Mouse (Mus musculus) left cerebral cortex, postnatal 14 days (tissue): ENCODE data around the gene Ikbke. TPM values are rescaled to one million over a fixed set of nuclear protein-coding genes. Genes with fewer than 3 reads are reported as not detected.
"Not testable (repeated sequence)": the region's sequence is repeated elsewhere in the genome, so short reads cannot be mapped to it uniquely, and the experiment has no call there.

ENCODE experiments used
- DNase-seq, 2 experiments: peaks; one replicate each; pipeline ENCODE4 v3.0.0; 2021 to 2022; ENCODE audit warnings: low spot score in 2 of 2, mixed read lengths in 1 of 2
- intact Hi-C: fragments of 180-260 bp; cut with DNase I; formaldehyde crosslinking; loops from one replicate; pipeline ENCODE4 v1.15.1; 2025
- long read RNA-seq, 2 experiments: library from polyadenylated mRNA; stranded (forward); transcript quantifications; one replicate each; pipeline ENCODE4 v2.0.0; 2021
- total RNA-seq, 2 experiments: library from RNA; stranded (reverse); gene quantifications; 2 replicates each; pipeline ENCODE4 v1.2.3; 2021

The Ikbke gene
- total RNA-seq: 1 to 10 TPM; 1.5 TPM
- long read RNA-seq, experiment 1, partial matches to known transcripts: 1 of 2 reads
- long read RNA-seq, experiment 1, other reads (novel, unspliced or antisense): 0 of 2 reads
- long read RNA-seq, experiment 2, partial matches to known transcripts: 0 of 1 reads
- long read RNA-seq, experiment 2, other reads (novel, unspliced or antisense): 1 of 1 reads

- no peak for DNase-seq
- intact Hi-C loops: no loop called here
Observed at GRCm38 (mm10) chr1:131279456-131279776, at the start of gene Ikbke. Ikbke (minus strand) TSS chr1:131279606.

GRCm38 (mm10) chr1:131329093-131329492 lies 49.7 kb upstream of the Ikbke start:
- DNase-seq, intact Hi-C loops: not testable (repeated sequence)

- DNase-seq: no peak
- intact Hi-C loops: no loop called here
Observed at GRCm38 (mm10) chr1:131327167-131327566, 47.8 kb upstream of the Ikbke start.

GRCm38 (mm10) chr1:131324816-131325463 lies 45.5 kb upstream of the Ikbke start:
- no peak for DNase-seq
- intact Hi-C loops: loop anchor here (5.0 kb wide), 1 partner anchor 202 kb away; the partner anchor contains the start of genes Fam72a and Srgap2

- no peak for DNase-seq
- intact Hi-C loops: loop anchor here (5.0 kb wide), 1 partner anchor 208 kb away; the partner anchor contains the start of genes Fam72a and Srgap2
Observed at GRCm38 (mm10) chr1:131319598-131320330, 40.4 kb upstream of the Ikbke start.

GRCm38 (mm10) chr1:131318397-131318796 lies 39.0 kb upstream of the Ikbke start:
- no peak for DNase-seq

GRCm38 (mm10) chr1:131317625-131318024 lies 38.2 kb upstream of the Ikbke start:
- intact Hi-C loops: no loop called here
- DNase-seq: no peak

More at GRCm38 (mm10) chr1:131318397-131318796, 39.0 kb upstream of the Ikbke start:
- intact Hi-C loops: no loop called here

- DNase-seq: no peak
- intact Hi-C loops: no loop called here
Observed at GRCm38 (mm10) chr1:131311284-131311683, 31.9 kb upstream of the Ikbke start.

GRCm38 (mm10) chr1:131310237-131310818 lies 30.9 kb upstream of the Ikbke start:
- intact Hi-C loops: no loop called here
- no peak for DNase-seq

- intact Hi-C loops: no loop called here
- DNase-seq: no peak
Observed at GRCm38 (mm10) chr1:131300750-131301149, 21.3 kb upstream of the Ikbke start.

- DNase-seq: no peak
- intact Hi-C loops: loop anchor here (5.0 to 10.0 kb wide), 3 partner anchors 228 to 465 kb away; partner anchors contain the start of genes Fam72a and Srgap2
Observed at GRCm38 (mm10) chr1:131299788-131300187, 20.4 kb upstream of the Ikbke start.

- intact Hi-C loops: loop anchor here (5.0 to 10.0 kb wide), 3 partner anchors 228 to 466 kb away; partner anchors contain the start of genes Fam72a and Srgap2
- no peak for DNase-seq
Observed at GRCm38 (mm10) chr1:131299240-131299639, 19.8 kb upstream of the Ikbke start.

GRCm38 (mm10) chr1:131298171-131298570 lies 18.8 kb upstream of the Ikbke start:
- intact Hi-C loops: loop anchor here (5.0 to 10.0 kb wide), 3 partner anchors 229 to 467 kb away; partner anchors contain the start of genes Fam72a and Srgap2
- DNase-seq: no peak

GRCm38 (mm10) chr1:131296726-131297125 lies 17.3 kb upstream of the Ikbke start:
- intact Hi-C loops: loop anchor here (5.0 to 10.0 kb wide), 3 partner anchors 231 to 468 kb away; partner anchors contain the start of genes Fam72a and Srgap2

GRCm38 (mm10) chr1:131295200-131295599 lies 15.8 kb upstream of the Ikbke start:
- intact Hi-C loops: loop anchor here (5.0 to 10.0 kb wide), 3 partner anchors 232 to 470 kb away; partner anchors contain the start of genes Fam72a and Srgap2
- DNase-seq: no peak

More at GRCm38 (mm10) chr1:131296726-131297125, 17.3 kb upstream of the Ikbke start:
- no peak for DNase-seq

- peak; percentile 30 to 52 for DNase-seq
- intact Hi-C loops: loop anchor here (10.0 kb wide), 1 partner anchor 471 kb away; no protein-coding TSS in a partner anchor
Observed at GRCm38 (mm10) chr1:131293922-131294250, 14.5 kb upstream of the Ikbke start.

GRCm38 (mm10) chr1:131293221-131293921 lies 14.0 kb upstream of the Ikbke start:
- intact Hi-C loops: loop anchor here (10.0 kb wide), 1 partner anchor 471 kb away; no protein-coding TSS in a partner anchor
- DNase-seq: no peak

- intact Hi-C loops: loop anchor here (10.0 kb wide), 1 partner anchor 474 kb away; no protein-coding TSS in a partner anchor
- peak; percentile 71 to 75 for DNase-seq
Observed at GRCm38 (mm10) chr1:131290648-131291047, 11.2 kb upstream of the Ikbke start.

- DNase-seq: no peak
- intact Hi-C loops: no loop called here
Observed at GRCm38 (mm10) chr1:131288938-131289337, 9.5 kb upstream of the Ikbke start.
